Mouse (Mus musculus) stomach, postnatal 0 days (tissue): Measurements from ENCODE around the gene Anln.

Experiments
- CTCF ChIP-seq: IDR thresholded peaks from 2 replicates; pipeline ENCODE4 v1.5.1; 2016; ENCODE audit warnings: antibody characterized with exemption, low read depth, mild to moderate bottlenecking, moderate library complexity
- EP300 ChIP-seq: optimal IDR thresholded peaks from 2 replicates; pipeline ENCODE3; 2016; ENCODE audit warnings: antibody characterized with exemption

GRCm38 (mm10) chr9:22402001-22402400, 13.0 kb upstream of the Anln start:
- TF ChIP-seq EP300 (no peak), CTCF (no peak)
